Mouse (Mus musculus) liver, embryonic 15.5 days (tissue): ENCODE measurements around the gene Tbx10. TPM values are rescaled to one million over a fixed set of nuclear protein-coding genes. Genes with fewer than 3 reads are reported as not detected.

Source experiments
- ATAC-seq: fragments of 200-750 bp; cut with Nextera tagmentation; 2 replicates; pipeline ENCODE4 v1.8.0; 2017; ENCODE audit warnings: moderate number of reproducible peaks, mild to moderate bottlenecking, moderate library complexity; ENCODE audit not compliant: insufficient read depth
- H3K27ac ChIP-seq: fragments of 300-500 bp; sonication (generic); replicated peaks from 2 replicates; pipeline ENCODE4 v1.5.1; 2015; ENCODE audit warnings: mild to moderate bottlenecking, inconsistent platforms
- H3K27me3 ChIP-seq: fragments of 300-500 bp; sonication (generic); 2 replicates; pipeline ENCODE4 v1.6.1; 2015; ENCODE audit warnings: mild to moderate bottlenecking, inconsistent platforms
- H3K36me3 ChIP-seq: fragments of 300-500 bp; sonication (generic); replicated peaks from 2 replicates; pipeline ENCODE4 v1.6.1; 2015; ENCODE audit warnings: moderate library complexity, mild to moderate bottlenecking, inconsistent platforms
- H3K4me1 ChIP-seq: fragments of 300-500 bp; sonication (generic); replicated peaks from 2 replicates; pipeline ENCODE4 v1.6.1; 2015; ENCODE audit warnings: inconsistent platforms
- H3K4me2 ChIP-seq: fragments of 300-500 bp; sonication (generic); 2 replicates; pipeline ENCODE4 v1.6.1; 2015; ENCODE audit warnings: moderate library complexity, mild to moderate bottlenecking, inconsistent platforms
- H3K4me3 ChIP-seq: fragments of 300-500 bp; sonication (generic); replicated peaks from 2 replicates; pipeline ENCODE4 v1.5.1; 2015; ENCODE audit warnings: mild to moderate bottlenecking, inconsistent platforms
- H3K9ac ChIP-seq: fragments of 300-500 bp; sonication (generic); 2 replicates; pipeline ENCODE4 v1.6.1; 2015; ENCODE audit warnings: moderate library complexity, mild to moderate bottlenecking, inconsistent platforms
- H3K9me3 ChIP-seq: fragments of 300-500 bp; sonication (generic); replicated peaks from 2 replicates; pipeline ENCODE4 v1.6.1; 2016; ENCODE audit warnings: inconsistent platforms
- WGBS: fragments of 180-500 bp; shearing (Covaris S2); methylation state at CpG from one replicate; pipeline ENCODE4 v1.1.7; 2015; ENCODE audit warnings: mixed read lengths; ENCODE audit not compliant: insufficient replicate concordance; 5-methylcytosine and 5-hydroxymethylcytosine counted together
- polyA plus RNA-seq: library from polyadenylated mRNA; unstranded; fragments of >200 nt; fragmentation: Nextera tagmentation; extraction: Ambion mirVana; gene quantifications from 2 replicates; pipeline ENCODE4 v1.2.1, GENCODE M21; 2015

Tbx10 gene
- polyA plus RNA-seq, 1 experiment from 2014 or later, result 0.33 TPM

- Histone ChIP-seq H3K9ac (no peak overlapping the region), H3K4me1 (peaks cover 30% of the 10 kb centered on the region), H3K27ac (no peak overlapping the region), H3K4me3 (no peak overlapping the region), H3K4me2 (no peak overlapping the region), H3K9me3 (no peaks in the 10 kb centered on the region), H3K27me3 (no peaks in the 10 kb centered on the region), H3K36me3 (peaks cover 31% of the 10 kb centered on the region)
- 72% methylated on average over 12 of the region's 12 CpGs for WGBS
- ATAC-seq, result no peak
Measured at GRCm38 (mm10) chr19:4003641-4004040, 11.1 kb downstream of the Tbx10 start.

DNA sequence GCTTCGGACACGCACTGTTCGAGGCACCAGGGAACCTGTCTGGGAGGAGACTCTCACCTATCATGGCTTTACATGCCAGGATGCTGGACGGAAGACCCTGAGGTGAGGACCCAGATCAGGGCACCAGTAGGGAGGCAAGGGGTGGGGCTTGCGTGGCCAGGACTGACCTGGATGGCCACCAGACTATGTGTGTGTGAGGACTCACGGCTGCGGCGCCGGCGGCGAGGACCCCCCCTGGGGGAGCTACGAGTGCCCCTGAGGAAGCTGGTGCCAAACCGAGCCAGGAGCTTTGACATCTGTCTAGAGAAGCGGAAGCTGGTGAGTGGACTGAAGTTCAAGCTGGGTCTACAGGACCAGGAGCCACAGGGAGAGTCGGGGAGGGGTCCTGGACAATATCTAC is 11.8 kb downstream of the Tbx10 start:
- H3K9me3 ChIP-seq, result no peaks in the 10 kb centered on the region
- ATAC-seq, result no peak
- H3K36me3 ChIP-seq, result peaks cover 38% of the 10 kb centered on the region
- H3K9ac ChIP-seq, result no peak overlapping the region
- 83% methylated on average over 15 of the region's 15 CpGs for WGBS
- no peak overlapping the region for H3K4me2 ChIP-seq
- H3K4me1 ChIP-seq, result peaks cover 24% of the 10 kb centered on the region
- H3K4me3 ChIP-seq, result no peak overlapping the region
- H3K27ac ChIP-seq, result no peak overlapping the region
- H3K27me3 ChIP-seq, result no peaks in the 10 kb centered on the region

DNA sequence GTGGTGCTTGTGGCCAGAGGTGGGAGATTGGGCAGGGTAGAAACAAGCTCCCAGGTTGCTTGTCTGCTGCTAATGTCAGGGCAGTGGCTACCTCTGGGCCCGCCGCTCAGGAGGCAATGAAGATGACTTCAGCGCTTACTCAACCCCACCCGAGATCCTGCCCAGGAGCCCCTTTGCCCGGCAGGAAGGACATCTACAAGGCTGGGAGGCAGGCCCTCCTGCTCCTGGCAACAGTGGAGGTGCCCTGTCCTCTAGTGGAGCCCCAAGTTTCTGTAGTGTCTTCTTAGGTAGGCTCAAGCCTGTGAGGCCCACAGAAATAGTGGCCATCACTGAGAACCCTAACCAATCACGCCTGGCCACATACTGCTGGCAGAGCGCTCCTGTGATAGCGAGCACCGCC is 12.5 kb downstream of the Tbx10 start:
- H3K36me3 ChIP-seq, result peaks cover 45% of the 10 kb centered on the region

GRCm38 (mm10) chr19:4005971-4006370 is 13.4 kb downstream of the Tbx10 start:
- Histone ChIP-seq H3K4me2 (no peak overlapping the region), H3K4me1 (peaks cover 14% of the 10 kb centered on the region), H3K27ac (no peak overlapping the region), H3K9ac (no peak overlapping the region), H3K4me3 (no peak overlapping the region), H3K9me3 (no peaks in the 10 kb centered on the region), H3K36me3 (peaks cover 52% of the 10 kb centered on the region), H3K27me3 (no peaks in the 10 kb centered on the region)
- no peak for ATAC-seq
- WGBS, result 79% methylated on average over 8 of the region's 8 CpGs

More for the DNA sequence above, 12.5 kb downstream of the Tbx10 start:
- H3K27me3 ChIP-seq, result no peaks in the 10 kb centered on the region
- H3K4me3 ChIP-seq, result no peak overlapping the region
- H3K27ac ChIP-seq, result no peak overlapping the region
- H3K9ac ChIP-seq, result no peak overlapping the region
- ATAC-seq, result no peak
- WGBS, result 80% methylated on average over 9 of the region's 9 CpGs
- no peaks in the 10 kb centered on the region for H3K9me3 ChIP-seq
- H3K4me2 ChIP-seq, result no peak overlapping the region
- peaks cover 18% of the 10 kb centered on the region for H3K4me1 ChIP-seq

DNA sequence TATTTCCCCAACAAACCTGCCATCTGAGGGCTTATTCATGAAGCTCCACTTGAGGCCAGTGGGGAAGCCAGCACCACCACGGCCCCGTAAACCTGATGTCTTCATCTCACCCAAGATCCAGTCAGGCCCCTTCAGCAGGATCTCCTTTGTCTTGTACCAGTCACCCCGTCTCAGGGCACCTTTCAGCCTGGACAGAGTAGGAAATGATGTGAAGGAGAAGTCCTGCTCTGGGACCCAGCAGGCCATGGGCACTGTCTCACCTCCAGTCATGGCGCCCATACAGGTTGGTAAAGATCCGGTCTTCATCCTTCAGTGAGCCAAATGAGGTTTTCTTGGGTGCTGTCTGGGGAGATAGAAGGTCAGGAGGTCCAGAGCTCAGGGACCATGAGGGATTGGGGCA is 18.5 kb downstream of the Tbx10 start:
- Histone ChIP-seq H3K9ac (no peak overlapping the region), H3K4me2 (peak overlapping the region; percentile 78), H3K9me3 (no peaks in the 10 kb centered on the region), H3K27ac (no peak overlapping the region), H3K36me3 (peaks cover 50% of the 10 kb centered on the region), H3K4me1 (peaks cover 41% of the 10 kb centered on the region), H3K27me3 (no peaks in the 10 kb centered on the region), H3K4me3 (peak overlapping the region; percentile 83)
- WGBS, result 87% methylated on average over 5 of the region's 5 CpGs
- ATAC-seq, result no peak

GRCm38 (mm10) chr19:4012432-4013022 is 20.0 kb downstream of the Tbx10 start, which contains the start of gene Ndufv1:
Gene Ndufv1, minus strand, starts transcription at chr19:4012806.
- H3K9ac ChIP-seq, result peak within 1 kb of the TSS; percentile 76
- peak within 1 kb of the TSS; percentile 78 for H3K4me2 ChIP-seq
- ATAC-seq, result peak; percentile 98
- WGBS, result under 1% methylated on average over 45 of the region's 45 CpGs
- H3K4me1 ChIP-seq, result peaks cover 45% of the 10 kb centered on the region
- no peaks in the 10 kb centered on the region for H3K9me3 ChIP-seq
- peak within 1 kb of the TSS; percentile 86 for H3K27ac ChIP-seq
- H3K36me3 ChIP-seq, result peaks cover 35% of the 10 kb centered on the region
- H3K27me3 ChIP-seq, result no peaks in the 10 kb centered on the region
- peak within 1 kb of the TSS; percentile 83 for H3K4me3 ChIP-seq

- peaks cover 30% of the 10 kb centered on the region for H3K36me3 ChIP-seq
- peak; percentile 49 for ATAC-seq
- H3K9me3 ChIP-seq, result no peaks in the 10 kb centered on the region
- H3K4me3 ChIP-seq, result peak overlapping the region; percentile 83
- peak overlapping the region; percentile 80 for H3K27ac ChIP-seq
- H3K4me2 ChIP-seq, result peak overlapping the region; percentile 78
- WGBS, result 9% methylated on average over 9 of the region's 9 CpGs
- H3K4me1 ChIP-seq, result peaks cover 45% of the 10 kb centered on the region
- peak overlapping the region; percentile 63 for H3K9ac ChIP-seq
- H3K27me3 ChIP-seq, result no peaks in the 10 kb centered on the region
Measured at GRCm38 (mm10) chr19:4013066-4013465, 20.5 kb downstream of the Tbx10 start.

GRCm38 (mm10) chr19:4014802-4015201 is 22.2 kb downstream of the Tbx10 start:
- Histone ChIP-seq H3K9me3 (no peaks in the 10 kb centered on the region), H3K27me3 (no peaks in the 10 kb centered on the region), H3K4me1 (peaks cover 59% of the 10 kb centered on the region), H3K4me3 (no peak overlapping the region), H3K27ac (peak overlapping the region; percentile 78), H3K9ac (0 out of 2 replicates have a peak overlapping the region, but pooled peaks have one; percentile 2), H3K36me3 (peaks cover 13% of the 10 kb centered on the region), H3K4me2 (no peak overlapping the region)
- no peak for ATAC-seq

DNA sequence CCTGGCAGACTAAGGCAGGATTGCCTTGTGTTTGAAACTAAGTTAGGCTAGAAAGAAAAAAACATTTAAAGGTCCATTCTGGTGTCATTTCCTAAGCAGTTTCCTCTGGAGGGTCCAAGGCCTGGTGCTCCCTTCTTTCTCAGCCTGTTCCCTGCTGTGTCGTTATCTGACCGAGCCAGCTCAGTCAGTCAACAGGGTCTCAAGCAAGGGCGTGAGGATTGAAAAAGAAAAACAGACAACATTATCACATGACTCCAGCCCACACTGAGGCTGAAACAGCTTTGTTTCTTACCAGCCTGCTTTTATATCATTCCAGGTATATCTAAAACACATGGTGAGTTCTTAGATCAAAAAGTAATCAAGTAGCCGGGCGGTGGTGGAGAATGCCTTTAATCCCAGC is 23.1 kb downstream of the Tbx10 start:
- no peak for ATAC-seq
- Histone ChIP-seq H3K27ac (peak overlapping the region; percentile 78), H3K9ac (no peak overlapping the region), H3K27me3 (no peaks in the 10 kb centered on the region), H3K36me3 (0 out of 2 replicates have a peak, but pooled peaks cover 6% of the 10 kb centered on the region), H3K4me1 (peaks cover 59% of the 10 kb centered on the region), H3K9me3 (no peaks in the 10 kb centered on the region), H3K4me2 (peak overlapping the region; percentile 0; the same call in 1 of the 2 replicates), H3K4me3 (no peak overlapping the region)
- 22% methylated on average over 5 of the region's 5 CpGs for WGBS

- Histone ChIP-seq H3K36me3 (no peaks in the 10 kb centered on the region), H3K9me3 (no peaks in the 10 kb centered on the region), H3K27me3 (no peaks in the 10 kb centered on the region), H3K4me3 (no peak overlapping the region), H3K9ac (no peak overlapping the region), H3K4me2 (no peak overlapping the region), H3K27ac (no peak overlapping the region), H3K4me1 (peaks cover 42% of the 10 kb centered on the region)
- no peak for ATAC-seq
- WGBS, result 66% methylated on average over 10 of the region's 10 CpGs
Measured at GRCm38 (mm10) chr19:4017921-4018587, 25.5 kb downstream of the Tbx10 start.

DNA sequence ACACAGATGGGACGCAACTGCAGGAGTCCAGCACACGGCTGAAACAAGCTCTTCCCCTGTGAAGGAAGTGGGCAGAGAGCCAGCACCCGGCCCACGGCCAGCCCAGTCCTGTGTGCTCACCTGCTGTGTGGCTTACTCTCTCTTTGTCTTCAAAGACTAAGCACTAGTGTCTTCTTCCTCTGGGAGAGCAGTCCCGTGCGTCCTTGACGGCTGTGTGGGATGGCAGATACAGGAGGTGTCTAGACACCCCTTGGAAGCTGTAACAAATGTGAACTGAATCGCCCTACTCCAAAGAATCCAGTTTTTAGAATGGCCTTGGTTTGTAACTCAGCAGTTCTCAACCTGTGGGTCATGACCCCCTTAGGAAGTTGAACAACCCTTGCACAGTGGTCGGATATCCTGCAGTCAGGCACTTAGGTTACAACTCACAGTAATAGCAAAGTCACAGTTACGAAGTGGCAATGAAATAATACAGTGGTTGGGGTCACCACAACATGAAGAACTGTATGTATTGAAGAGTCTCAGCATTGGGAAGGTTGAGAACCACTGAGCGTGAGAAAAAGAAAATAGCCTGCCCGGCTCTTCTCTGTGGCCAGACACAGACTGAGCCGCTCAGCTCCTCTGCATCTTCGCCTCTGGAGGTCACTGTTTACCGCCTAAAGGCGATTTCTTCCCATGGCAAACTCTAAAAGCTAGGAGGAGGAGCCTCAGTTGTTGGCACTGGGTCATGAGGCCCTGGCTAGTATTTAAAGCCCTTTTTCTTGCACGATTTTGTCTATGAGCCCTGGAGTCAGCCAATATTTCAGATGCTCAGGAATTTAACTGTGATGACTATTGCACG is 26.4 kb downstream of the Tbx10 start:
- H3K4me2 ChIP-seq, result peak overlapping the region; percentile 34; the same call in 1 of the 2 replicates
- H3K4me1 ChIP-seq, result peaks cover 36% of the 10 kb centered on the region
- 33% methylated on average over 18 of the region's 18 CpGs for WGBS
- H3K4me3 ChIP-seq, result no peak overlapping the region
- no peaks in the 10 kb centered on the region for H3K36me3 ChIP-seq
- no peaks in the 10 kb centered on the region for H3K27me3 ChIP-seq
- H3K9me3 ChIP-seq, result no peaks in the 10 kb centered on the region
- H3K27ac ChIP-seq, result no peak overlapping the region
- ATAC-seq, result peak; percentile 64
- no peak overlapping the region for H3K9ac ChIP-seq
